Mouse (Mus musculus) CH12.LX (cell line): ENCODE measurements around the gene Cfap126.

Experiments used
- POLR2A ChIP-seq: IDR thresholded peaks from 2 replicates; pipeline ENCODE4 v1.6.1; 2011; ENCODE audit warnings: low read depth, mild to moderate bottlenecking, improper control_type of control experiment, low read length
- ZMIZ1 ChIP-seq: IDR thresholded peaks from 2 replicates; pipeline ENCODE4 v1.6.1; 2012; ENCODE audit warnings: low read depth, mild to moderate bottlenecking, inconsistent platforms, low read length, improper control_type of control experiment

DNA sequence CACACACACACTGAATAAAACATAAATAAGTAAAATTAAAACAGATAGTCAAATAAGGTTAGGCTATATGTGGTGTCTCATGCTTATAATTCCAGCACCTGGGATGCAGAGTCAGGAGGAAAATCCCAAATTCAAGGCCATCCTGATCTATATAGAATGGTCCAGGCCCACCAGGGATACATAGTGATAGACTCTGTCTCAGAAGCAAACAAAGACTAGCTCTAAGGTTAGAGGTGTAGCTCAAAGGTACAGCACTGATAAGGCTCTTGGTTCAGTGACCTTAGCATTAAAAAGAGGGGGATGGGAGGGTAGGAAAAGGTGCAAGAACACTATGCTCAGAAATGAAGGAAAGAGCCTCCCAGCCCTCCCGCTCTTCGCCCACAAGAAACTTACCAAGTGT, 21.9 kb downstream of the Cfap126 start:
- no peak for TF ChIP-seq ZMIZ1
- TF ChIP-seq POLR2A, result no peak
